Mouse (Mus musculus) layer of hippocampus, adult 8-10 months (tissue): ENCODE measurements around the gene Zfp607b. TPM values are rescaled to one million over a fixed set of nuclear protein-coding genes. Genes with fewer than 3 reads are reported as not detected.

Source experiments
- DNase-seq, 2 experiments: peaks; one replicate each; pipeline ENCODE4 v3.0.0; 2022; ENCODE audit warnings: low spot score in 2 of 2
- total RNA-seq, 4 experiments: library from RNA; stranded (reverse); gene quantifications; 2 replicates each; pipeline ENCODE4 v1.2.4; 2022

Zfp607b gene
- total RNA-seq, 4 experiments from 2014 or later: 9.6 to 13.5 (median 10.5) TPM

DNA sequence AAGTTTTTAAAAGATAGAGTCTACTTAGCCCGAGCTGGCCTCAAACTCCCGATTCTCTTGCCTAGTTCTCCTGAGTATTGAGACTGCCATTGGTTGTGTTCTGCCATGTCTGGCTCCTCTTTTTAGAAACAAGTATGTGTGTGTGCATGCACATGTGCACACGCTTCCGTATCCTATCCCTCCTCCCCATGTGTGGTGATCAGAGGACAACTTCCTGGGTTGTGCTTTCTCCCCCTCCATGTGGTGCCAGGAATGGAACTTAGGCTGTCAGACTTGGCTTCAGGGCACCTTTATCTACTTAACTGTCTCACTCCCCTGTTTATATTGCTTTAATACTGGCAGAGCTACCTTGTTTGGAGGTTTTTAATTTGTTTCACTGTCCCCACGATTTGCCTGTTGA is 3.9 kb upstream of the Zfp607b start:
- DNase-seq: no peak

DNA sequence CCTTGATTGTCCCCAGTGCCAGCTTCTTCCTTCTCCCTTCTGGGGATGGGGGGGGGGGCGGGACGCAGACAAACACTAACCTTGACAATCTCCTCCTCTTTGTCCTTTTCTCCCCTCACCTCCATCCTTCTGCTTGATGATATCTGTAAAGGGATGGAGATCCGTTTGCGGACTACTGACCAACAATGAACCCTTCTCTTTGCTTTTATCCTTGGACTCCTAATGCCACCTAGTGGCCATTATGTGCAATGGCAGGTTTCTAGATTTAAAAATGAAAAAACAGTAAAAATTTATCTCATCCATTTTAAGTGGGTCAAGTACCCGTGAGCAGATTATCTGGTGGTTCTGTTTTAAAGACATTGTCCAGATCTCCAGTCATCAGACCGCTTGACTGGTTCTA is 3.5 kb upstream of the Zfp607b start:
- DNase-seq: no peak

DNA sequence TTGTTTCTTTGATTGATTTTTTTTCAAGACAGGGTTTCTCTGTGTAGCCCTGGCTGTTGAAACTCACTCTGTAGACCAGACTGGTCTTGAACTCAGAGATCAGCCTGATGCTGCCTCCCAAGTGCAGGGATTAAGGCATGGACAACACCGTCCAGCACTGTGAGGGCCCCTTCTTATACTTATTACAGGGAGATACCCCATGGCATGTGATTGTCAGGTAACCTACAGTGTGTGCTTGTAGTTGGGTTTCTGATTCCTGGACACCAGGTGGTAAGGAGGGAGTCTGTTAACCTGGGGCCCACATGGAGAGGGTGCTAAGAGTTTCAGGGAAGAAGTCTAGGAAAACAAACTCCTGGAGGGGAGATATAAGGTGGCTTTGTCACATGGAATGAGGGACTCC is 2.1 kb upstream of the Zfp607b start:
- DNase-seq: no peak

DNA sequence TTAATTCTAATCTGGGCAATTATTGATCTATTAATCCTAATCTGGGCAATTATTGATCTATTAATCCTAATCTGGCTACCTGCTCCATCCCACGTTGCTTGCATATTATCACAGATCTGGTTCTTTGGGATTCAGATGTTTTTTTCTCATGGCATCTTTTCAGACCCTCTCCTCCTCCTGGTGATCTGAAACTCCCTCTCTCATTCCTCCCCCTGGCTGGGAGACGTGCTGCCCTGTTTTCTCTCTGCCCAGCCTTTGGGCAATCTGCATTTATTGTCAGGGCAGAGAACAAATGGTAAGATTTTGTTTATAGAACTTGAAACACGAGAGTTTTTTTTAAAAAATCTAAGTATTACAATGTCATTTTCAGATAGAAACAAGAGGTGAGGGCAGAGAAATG is 1.3 kb upstream of the Zfp607b start:
- DNase-seq: no peak

DNA sequence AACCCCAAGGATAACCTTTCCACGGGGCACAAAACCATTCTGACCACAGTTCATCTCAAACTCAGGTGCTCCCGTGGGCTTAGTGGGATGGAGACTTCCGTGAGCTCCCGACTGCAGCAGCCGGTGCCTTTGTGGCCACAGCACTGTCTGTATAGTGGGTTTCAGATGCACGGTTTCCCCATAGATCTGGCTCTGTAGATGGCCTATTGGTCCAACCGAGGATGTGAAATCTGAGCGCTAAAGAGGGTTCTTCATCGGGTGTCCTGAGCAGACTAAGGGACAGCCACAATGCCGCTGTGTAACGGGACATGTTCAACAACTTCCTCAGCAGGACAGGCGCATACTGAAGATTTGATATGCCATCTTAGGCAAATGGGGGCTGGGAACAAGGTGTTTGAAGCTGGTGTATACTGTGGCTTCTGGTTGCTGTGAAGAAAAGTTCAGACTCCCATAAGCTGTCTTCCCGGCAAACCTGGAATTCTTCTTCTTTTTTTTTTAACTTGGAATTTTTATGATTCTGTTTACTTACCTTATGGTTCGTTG is 823 bp upstream of the Zfp607b start:
- DNase-seq: no peak

DNA sequence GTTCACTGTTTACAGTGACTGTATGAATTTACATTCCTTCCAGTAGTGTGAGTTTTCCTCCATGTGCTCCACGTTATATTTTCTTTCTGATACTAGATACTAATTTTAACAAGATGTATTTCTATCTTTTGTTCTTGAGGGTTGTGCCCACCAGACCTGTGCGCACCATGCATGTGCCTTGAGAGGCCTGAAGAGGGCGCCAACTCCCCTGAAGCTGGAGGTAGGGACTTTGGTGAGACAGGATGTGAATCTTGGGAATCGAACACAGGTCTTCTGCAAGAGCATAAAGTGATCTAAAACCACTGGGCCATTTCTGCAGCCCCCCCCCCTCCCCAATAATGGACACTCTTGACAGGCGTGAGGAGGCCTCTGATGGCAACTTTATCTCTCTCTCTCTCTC is 1.9 kb downstream of the Zfp607b start:
- peak in 1 of 2 experiments; percentile 20 for DNase-seq

DNA sequence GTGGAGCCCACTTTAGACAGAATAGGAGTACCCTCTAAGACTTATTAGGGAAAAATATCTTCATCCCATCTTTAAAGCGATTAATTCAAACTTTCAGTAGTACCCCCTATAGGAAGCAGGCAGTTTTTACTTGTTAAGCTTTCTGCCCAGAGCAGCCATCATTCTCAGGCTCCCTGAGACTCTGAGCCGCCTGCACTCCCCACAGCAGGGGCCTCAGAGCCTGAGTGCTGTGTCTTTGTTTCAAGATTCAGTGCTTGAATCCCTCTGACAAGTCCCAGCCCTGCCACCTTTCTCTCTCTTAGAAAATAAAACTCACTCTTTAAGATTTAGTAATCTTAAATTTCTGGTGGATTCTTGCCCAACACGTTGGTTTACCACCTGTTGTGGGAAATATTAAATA is 7.6 kb downstream of the Zfp607b start:
- no peak for DNase-seq

DNA sequence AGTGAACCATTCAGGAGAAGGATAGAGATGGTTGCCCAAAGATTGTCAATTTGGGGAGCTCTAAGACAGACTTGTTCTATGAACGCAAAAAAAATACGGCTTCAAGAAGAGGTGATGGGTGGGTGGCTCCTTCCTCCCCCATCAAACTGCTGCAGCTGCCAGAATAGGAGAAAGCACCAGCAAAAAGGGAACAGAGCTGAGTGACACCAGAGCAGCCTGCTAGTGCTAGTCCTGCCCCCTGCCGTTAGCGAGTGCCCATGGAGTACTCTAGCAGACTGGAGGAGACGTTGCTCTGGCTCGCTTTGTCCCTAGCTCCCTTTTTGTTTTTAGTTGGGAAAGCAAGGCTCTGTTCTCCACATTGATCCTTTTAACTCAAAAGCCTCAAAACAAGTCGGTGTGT is 21.3 kb downstream of the Zfp607b start:
- DNase-seq: no peak

DNA sequence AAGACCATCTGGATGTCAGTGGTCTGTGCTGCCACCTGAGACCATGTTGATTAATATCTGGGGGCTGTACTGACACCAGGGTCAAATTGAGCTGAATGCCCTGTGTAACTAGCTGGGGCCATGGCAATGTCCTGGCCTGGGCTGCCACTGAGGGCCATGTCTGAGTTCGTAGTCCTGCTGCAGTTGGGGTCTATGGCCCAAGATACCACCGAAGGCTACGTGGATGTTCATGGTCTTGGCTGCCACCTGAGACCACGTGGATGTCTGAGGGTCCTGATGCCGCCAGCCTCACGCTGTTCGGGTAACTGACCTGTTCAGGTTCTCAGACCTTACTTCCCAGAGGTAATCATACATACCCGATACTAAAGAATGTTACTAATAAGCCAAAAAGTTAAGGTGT is 32.8 kb downstream of the Zfp607b start:
- no peak for DNase-seq

DNA sequence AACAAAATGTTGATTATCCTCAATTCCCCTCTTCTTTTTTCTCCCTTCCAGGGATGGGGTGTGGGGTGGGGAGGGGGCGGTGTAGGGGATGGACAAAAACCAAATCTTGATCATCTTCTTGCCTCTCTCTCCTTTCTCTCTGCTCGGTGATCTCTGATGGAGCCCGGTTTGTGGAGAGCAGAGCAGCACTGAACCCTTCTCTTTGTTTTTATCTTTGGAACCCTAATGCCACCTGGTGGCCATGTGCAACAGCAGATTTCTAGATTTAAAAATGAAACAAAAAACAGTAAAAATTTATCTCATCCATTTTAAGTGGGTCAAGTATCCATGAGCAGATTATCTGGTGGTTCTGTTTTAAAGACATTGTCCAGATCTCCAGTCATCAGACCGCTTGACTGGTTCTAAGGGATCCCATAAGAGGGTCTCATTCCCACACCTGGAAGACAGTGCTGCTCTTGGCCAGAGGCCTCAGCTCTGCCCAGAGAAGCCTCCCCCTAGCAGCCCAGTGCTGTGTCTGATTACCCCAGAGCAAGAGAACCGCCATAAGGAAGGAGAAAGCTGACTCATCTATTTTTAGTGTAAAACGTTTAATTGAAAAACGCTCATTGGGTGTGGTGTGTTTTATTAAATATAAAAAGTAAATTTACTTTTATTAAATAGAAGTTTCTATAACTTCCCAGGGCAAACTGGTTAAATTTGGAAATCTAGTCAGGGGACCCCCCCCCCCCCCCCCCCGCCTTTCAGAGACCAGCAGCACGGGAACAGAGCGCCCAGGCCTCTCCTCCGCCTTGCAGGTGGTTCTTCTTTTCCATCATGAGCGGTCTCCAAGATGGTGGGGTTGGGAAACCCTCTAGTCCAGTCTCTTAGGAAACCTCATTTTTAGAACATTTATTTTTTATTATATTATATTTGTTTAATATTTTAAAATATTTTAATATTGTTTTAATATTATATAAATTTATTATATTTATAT is 36.7 kb downstream of the Zfp607b start:
- peak in 1 of 2 experiments; percentile 46 for DNase-seq

DNA sequence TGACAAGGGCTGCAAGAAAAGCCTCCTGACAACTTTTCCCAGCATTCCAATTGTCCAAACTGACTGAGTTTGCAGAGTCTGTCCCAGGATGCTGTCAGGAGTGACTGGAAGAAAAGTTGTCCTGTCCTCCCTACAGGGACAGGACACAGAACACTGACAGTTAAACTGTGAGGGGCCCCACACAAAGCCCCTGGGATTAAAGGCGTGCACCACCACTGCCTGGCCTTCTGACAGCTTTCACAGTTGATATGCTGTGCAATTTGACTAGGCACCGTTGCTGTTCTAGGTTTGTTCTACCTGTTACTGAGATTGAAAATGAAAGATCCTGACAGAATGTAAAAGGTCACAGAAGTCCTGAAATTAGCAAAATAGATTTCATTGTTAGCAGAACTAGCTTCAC is 38.3 kb downstream of the Zfp607b start:
- DNase-seq: no peak

DNA sequence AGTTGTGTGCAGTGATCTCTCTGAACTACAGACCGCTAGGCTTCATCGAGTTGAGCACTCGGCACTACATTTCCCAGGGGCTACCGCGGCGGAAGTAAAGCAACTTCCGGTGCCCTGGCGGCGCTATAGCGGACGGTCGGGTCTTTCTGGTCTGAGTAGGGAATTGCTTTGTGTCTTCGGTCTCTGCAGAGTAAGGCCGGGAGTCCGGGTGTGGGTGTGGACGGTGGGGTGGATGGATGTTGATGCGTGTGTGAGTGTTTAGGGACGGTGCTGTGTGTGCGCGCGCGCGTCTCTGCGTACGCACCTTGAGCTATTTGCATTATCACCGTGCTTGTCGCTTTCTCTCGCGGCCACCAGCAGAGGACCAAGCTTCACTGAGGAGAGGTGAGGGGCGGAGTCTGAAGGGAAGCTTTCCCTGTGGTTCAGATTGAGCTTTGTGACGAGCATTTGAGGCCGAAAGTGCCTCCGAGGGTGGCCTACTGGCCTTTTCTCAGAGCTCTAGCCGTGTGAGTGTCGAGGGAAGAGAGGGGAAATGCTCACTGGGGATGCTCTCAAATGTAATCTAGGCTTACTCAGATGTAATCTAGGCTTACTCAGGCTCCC is 42.2 kb downstream of the Zfp607b start, which contains the start of gene Zfp60:
TSS of gene Zfp60 (plus strand) at position 109 of the 603 bp plus-strand sequence.
- DNase-seq: peak; percentile 85 to 87

DNA sequence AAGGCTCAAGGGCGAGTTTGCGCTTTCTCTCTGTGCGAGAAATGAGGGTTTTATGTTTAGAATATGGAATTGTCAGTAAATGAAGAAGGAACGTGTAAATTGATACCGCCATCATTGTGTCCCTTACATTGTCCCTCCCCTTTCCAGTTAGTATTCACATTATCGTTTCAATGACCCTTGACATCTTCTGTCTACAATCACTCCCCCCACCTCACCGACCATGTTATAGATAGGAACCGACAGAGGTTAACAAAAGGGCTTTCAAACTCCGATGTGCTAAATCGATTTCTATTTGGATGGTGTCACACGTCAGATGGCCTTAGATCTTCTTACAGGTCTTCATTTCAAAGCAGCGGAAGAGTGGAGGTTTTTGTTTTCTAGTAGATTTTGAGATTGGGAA is 42.8 kb downstream of the Zfp607b start:
- no peak for DNase-seq

DNA sequence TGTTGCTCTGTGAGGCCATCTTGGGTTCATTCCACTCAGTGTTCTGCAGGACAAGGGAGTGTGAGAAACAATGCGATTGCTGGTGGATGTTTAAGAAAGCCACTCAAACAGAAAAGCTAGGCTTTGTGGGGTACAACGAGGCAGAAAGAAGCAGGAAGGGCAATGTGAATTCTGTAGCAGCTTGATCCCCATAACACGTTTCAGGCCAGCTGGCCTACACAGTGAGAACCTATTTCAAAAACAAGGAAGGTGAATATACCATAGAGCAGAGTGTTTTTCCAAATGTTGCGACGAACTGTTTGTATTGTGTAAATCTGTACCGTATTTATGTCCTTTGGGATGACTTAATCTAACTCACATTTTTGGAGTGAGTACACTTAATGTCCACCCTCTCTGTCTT is 43.4 kb downstream of the Zfp607b start:
- no peak for DNase-seq

DNA sequence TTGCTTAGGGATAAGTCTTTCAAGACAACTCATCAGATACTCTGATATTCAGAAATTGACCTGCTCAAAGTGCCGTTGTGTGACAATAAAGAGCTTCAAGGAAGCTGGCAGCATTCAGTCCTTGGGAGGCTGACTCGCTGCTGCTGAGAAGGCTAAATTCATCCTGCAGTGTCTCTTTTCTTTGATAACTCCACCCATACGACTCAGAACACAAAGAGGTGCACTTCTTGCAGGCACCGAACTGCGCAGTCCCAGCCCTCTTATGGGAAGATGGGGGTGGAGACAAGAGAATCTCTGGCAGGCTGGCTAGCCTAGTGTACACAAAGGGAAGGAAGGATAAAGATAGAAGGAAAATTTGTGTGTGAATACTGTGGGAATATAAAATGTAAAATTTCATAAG is 46.3 kb downstream of the Zfp607b start:
- no peak for DNase-seq

Other genes starting within 250 kb of the Zfp607b start
- 100 to 1,000 TPM; 116 to 147 (median 135) TPM for gene Sptbn4, start 241.7 kb upstream of the Zfp607b start, total RNA-seq
- 10 to 100 TPM; 14.6 to 21.6 (median 20.1) TPM for gene Blvrb, start 241.4 kb upstream of the Zfp607b start, total RNA-seq
- gene Sertad3, start 215.6 kb upstream of the Zfp607b start, total RNA-seq: 1 to 10 TPM; 3.0 to 4.9 (median 3.9) TPM
- 10 to 100 TPM in 1 of 4 experiments, 1 to 10 TPM in 3; 6.4 to 10.7 (median 9.3) TPM for gene Sertad1, start 202.4 kb upstream of the Zfp607b start, total RNA-seq
- under 1 TPM; 0.38 to 0.43 (median 0.39) TPM for gene Prx, start 190.0 kb upstream of the Zfp607b start, total RNA-seq
- gene Hipk4, start 166.1 kb upstream of the Zfp607b start, total RNA-seq: under 1 TPM in 1 of 4 experiments, not detected in 3; 0.25 TPM
- 100 to 1,000 TPM; 559 to 594 (median 575) TPM for gene Pld3, start 136.1 kb upstream of the Zfp607b start, total RNA-seq
- gene 2310022A10Rik, start 136.1 kb upstream of the Zfp607b start, total RNA-seq: 10 to 100 TPM; 25.9 to 34.2 (median 29.8) TPM
- gene Akt2, start 97.8 kb upstream of the Zfp607b start, total RNA-seq: 100 to 1,000 TPM in 2 of 4 experiments, 10 to 100 TPM in 2; 72.2 to 109 (median 97.5) TPM
- 10 to 100 TPM; 37.0 to 42.0 (median 41.1) TPM for gene Ttc9b, start 35.4 kb upstream of the Zfp607b start, total RNA-seq
- 100 to 1,000 TPM; 140 to 155 (median 146) TPM for gene Map3k10, start 14.7 kb upstream of the Zfp607b start, total RNA-seq
- 10 to 100 TPM; 37.9 to 43.5 (median 41.4) TPM for gene Zfp60, start 42.0 kb downstream of the Zfp607b start, total RNA-seq
- 10 to 100 TPM in 1 of 4 experiments, 1 to 10 TPM in 3; 8.6 to 10.6 (median 9.3) TPM for gene Zfp626, start 117.9 kb downstream of the Zfp607b start, total RNA-seq
- 1 to 10 TPM; 3.8 to 4.9 (median 4.3) TPM for gene Zfp59, start 149.3 kb downstream of the Zfp607b start, total RNA-seq
- gene Zfp607a, start 168.2 kb downstream of the Zfp607b start, total RNA-seq: 1 to 10 TPM; 2.6 to 3.2 (median 2.9) TPM
- 10 to 100 TPM; 17.8 to 20.6 (median 18.9) TPM for gene Zfp974, start 240.1 kb downstream of the Zfp607b start, total RNA-seq